Mouse (Mus musculus): ENCODE results near the gene Zfp14.

Zfp14 gene

GRCm38 (mm10) chr7:30050882-30051548, at the start of gene Zfp14:
Zfp14 (minus strand) TSS chr7:30051380.
- peak; percentile 67 for DNase-seq (ENCODE audit: low read depth, low spot score)

GRCm38 (mm10) chr7:30099297-30099696, 48.1 kb upstream of the Zfp14 start:
- peak; percentile 64 for DNase-seq (ENCODE audit: low read depth, low spot score)

DNA sequence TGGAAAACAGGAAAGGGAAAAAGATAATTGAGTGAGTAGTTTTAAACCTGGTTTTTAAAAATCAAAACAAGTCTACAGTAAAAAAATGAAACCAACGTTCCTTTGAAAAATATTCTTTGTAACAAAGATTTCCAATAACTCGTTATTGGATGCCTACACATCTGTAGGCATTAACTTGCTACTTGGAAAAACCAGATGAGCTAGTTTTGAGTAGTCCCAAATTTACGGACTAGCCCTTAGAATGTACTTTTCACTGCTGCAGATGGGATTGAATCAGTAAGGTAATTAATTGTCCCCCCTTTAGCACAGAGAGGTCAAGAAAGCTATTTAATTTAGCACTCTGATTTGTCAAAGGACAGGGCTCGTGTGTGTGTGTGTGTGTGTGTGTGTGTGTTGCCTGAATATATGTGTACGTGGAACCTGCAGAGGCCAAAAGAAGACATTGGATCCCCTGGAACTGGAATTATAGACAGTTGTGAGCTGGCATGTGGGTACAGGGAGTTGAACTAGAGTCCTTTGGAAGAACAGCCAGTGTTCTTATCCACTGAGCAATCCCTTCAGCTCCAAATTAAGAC, 44.5 kb upstream of the Zfp14 start:
- no peak for DNase-seq (ENCODE audit: low read depth, low spot score)

DNA sequence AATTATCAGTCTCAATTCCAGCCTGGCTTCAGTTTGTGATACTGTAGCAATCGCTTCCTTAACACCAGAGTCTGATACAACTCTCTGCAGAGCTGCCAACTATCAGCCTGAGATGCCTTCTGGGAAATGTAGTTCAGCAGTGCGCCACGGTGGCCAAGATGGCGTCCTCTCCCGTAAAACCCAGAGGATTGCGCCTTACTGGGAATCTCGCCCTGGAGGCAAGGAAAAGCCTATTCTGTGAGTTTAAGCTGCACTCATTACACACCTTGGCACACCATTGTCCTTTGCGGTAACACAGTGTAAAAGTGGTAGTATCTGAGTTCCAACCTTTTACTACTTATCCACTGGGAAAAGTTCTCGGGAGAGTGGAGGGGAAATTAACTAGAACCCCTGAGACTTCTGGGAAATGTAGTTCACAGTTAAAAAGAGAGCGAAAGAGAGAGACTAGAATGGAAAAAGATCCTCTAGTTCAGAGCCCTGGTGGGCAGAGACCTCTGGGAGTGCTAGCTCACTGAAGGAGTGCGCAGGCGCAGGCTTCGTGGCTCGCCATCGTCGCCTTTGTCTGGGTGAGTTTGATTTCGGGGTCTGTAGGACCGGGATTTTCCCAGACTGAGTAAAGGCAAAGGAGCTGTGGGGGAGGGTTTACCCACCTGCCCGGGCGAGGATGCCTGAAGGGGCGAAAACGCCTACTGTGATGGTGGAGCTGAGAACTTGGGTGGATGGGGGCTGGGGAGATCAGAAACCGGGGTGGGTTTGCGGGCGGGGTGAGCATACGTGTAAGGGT, 43.7 kb upstream of the Zfp14 start, which contains the start of gene Zfp260:
Gene Zfp260, plus strand, starts transcription at position 132 of the 784 bp plus-strand sequence.
- DNase-seq (ENCODE audit: low read depth, low spot score): peak; percentile 85

DNA sequence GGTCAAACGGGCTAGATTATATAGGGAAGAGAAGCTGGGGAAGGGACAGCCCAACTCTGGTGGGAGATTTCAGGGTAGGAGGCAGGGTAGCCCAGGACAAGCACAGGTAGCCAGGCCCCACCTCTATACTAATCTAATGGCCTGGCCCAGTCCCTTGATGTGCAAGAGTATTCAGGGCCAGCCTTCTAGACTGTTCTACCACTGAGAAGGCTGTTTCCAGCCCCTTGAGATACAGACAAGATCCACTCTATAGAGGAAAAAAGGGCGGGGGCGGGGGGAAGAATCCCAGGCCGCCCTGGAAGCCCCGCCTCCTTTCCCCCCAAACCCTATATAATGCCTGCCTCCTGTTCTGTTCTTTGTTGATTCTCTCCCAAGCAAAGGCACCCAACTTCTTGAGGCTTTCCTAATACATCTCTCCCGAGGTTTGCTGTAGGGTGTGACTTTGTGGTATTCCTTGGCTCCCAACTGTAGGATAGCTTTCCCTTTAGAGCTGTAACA, 42.8 kb upstream of the Zfp14 start:
- DNase-seq (ENCODE audit: low read depth, low spot score): no peak

- no peak for DNase-seq (ENCODE audit: low read depth, low spot score)
These were observed 41.5 kb upstream of the Zfp14 start for GRCm38 (mm10) chr7:30092666-30093065.

DNA sequence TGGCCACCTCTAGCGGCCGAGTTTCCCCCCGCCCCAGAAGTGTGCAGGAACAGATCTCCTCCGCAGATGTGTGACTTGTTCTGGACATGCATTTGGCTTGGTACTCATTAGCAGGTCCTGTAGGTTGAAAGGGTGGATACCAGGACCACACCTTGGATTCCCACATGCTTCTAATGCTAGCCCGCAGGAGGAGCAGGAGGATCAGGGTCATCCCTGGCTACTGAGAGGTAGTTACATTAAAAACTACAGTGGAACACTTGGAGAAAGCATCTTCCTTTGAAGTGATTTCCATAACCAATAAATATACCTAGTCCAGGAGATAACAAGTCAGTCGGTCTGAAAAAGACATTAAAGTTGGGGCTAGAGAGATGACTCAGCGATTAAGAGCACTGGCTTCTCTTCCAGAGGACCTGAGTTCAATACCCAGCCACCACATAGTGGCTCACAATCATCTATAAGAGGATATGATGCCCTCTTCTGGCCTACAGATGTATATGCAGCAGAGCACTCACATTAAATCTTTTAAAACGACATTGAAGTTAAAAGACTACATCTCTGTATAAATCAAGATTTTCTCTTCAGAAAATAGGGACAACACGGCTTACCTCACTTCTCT, 39.9 kb upstream of the Zfp14 start:
- no peak for DNase-seq (ENCODE audit: low read depth, low spot score)

GRCm38 (mm10) chr7:30090092-30090969, 39.2 kb upstream of the Zfp14 start, which contains the start of the genes Gm26920 and Zfp566:
Gm26920 (minus strand) TSS chr7:30090410.
Zfp566 (minus strand) TSS chr7:30090527.
- peak; percentile 96 for DNase-seq (ENCODE audit: low read depth, low spot score)

GRCm38 (mm10) chr7:30089405-30089804, 38.2 kb upstream of the Zfp14 start:
- DNase-seq (ENCODE audit: low read depth, low spot score): no peak

DNA sequence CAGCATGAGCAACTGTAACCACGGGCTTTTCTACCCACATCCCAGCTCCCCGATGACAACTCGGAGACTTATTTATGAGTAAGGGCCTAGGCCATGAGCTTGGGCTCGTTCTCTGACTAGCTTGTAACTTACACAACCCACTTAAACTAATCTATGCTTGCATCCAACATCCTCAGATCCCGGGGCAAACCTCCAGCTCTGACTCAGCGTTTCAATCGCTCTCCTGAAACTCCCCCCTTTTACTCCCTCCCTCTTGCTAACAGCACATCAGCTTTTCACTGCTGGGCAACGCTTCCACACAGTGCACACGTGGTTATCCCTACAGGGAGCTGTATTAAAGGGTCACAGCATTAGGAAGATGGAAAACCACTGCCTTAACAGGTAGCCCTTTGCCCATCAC, 35.3 kb upstream of the Zfp14 start:
- no peak for DNase-seq (ENCODE audit: low read depth, low spot score)

- peak; percentile 82 for DNase-seq (ENCODE audit: low read depth, low spot score)
These were observed 21.2 kb upstream of the Zfp14 start, which contains the start of gene Zfp82 for GRCm38 (mm10) chr7:30072146-30073028. Zfp82 (minus strand) TSS chr7:30072900.

- no peak for DNase-seq (ENCODE audit: low read depth, low spot score)
These were observed 13.4 kb upstream of the Zfp14 start for GRCm38 (mm10) chr7:30064622-30065021.

GRCm38 (mm10) chr7:30062478-30062877, 11.3 kb upstream of the Zfp14 start:
- peak; percentile 49 for DNase-seq (ENCODE audit: low read depth, low spot score)

DNA sequence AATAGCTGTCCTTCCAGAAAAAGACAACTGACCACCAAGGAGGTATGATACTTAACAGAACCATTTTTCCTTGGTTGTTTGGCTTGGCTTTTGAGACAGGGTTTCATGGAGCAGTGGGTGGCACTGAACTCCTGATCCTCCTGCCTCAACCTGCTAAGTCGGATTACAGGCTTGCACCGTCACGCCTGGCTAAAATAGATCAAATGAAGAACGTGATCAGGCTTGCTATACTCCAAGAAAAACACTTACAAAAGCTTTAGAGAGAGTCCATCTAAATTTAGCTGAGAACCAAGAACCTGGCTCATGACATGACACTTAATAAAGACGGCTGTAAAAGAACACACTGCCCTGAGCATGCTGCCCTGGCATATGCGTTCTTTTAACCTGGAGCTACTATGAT, 9.2 kb upstream of the Zfp14 start:
- no peak for DNase-seq (ENCODE audit: low read depth, low spot score)

DNA sequence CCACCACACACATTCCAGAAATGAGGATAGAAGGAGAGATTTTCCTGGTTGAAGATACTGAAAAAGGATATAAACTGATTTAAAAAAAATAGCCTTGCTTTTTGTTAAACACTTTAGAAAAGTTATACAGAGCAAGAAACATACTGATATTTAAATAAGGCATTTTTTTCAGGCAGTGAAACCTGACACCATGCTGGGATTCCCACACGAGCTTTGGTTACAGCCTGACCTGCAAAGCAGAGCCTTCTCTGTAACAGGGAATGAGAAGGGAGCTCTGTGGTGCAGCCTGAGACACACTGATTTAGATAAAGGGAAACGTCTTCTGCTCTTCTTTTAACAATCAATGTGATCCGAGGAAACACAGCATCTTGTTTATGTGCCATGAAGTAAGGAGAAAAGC, 2.4 kb upstream of the Zfp14 start:
- DNase-seq (ENCODE audit: low read depth, low spot score): no peak

DNA sequence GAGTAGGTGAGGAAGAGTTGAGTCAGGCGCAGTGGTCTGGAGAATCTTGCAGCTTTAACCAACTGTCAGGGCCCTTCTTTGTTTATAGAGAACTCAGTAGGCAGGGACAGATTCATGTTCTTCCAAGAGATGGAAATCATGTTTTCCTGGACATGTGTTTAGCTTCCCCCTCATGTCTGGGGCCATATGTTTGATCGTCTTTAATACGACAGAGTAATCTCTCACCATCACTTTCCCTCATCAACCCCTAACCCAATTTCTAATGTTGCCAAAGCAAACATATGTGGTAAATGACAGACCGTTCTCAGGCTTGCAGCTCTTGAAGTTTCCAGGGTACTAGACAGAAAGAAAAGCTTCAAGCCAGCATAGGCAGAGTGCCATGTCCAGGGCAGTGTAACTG, 3.1 kb downstream of the Zfp14 start:
- DNase-seq (ENCODE audit: low read depth, low spot score): no peak

DNA sequence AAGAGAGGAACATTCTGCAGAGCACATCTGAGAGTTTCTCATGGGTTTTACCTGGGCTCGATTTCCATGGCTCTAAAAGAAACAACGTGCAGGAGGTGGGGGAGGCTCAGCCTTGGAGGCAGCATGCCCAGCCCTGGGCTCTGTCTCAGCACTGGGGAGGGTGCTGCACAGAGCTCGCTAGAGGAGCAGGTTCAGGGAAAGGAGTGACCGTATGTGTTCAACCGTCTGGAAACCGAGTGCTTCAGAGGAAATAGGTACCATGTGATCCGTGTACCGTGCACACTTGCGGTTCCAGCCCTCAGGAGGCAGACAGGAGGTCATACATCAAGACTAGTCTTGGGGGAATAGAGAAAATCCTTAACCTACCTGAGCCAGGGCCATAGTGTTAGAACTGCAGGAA, 6.8 kb downstream of the Zfp14 start:
- DNase-seq (ENCODE audit: low read depth, low spot score): no peak

DNA sequence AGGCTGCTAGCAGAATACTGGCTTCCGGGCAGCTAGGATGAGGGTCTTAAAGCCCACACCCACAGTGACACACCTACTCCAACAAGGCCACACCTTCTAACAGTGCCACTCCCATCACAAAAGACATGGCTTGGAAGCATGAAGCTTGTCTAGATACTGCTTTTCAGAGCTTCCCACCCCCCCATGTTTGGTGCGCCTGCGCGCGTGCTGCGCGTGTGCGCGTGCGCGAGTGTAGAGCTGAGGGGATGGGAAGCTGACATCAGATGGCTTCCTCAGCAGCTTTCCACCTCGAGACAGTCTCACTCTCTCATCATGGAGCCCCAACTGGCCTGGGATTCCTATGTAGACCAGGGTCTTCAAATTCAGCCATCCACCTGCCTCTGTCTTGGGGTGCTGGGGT, 16.8 kb downstream of the Zfp14 start:
- peak; percentile 73 for DNase-seq (ENCODE audit: low read depth, low spot score)

- DNase-seq (ENCODE audit: low read depth, low spot score): peak; percentile 39
These were observed 19.8 kb downstream of the Zfp14 start for GRCm38 (mm10) chr7:30031379-30031778.

DNA sequence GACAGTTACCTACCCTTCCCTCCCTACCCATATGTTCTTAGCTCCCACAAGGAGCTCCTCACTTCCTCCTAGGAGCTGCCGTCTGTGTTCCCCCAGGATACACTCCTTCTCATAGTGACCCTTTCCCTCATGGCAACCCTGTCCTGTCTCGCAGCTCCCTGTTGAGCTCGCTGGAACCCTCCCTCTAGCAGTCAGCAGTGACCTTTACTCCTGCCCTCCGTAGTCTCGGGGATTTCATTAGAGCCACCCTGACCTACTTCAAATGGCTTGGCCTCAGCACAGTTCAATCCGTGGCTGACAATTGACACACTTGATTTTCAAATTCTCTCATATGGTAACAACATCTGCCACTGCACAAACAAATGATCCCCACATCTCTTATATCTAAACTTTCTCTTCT, 20.5 kb downstream of the Zfp14 start:
- no peak for DNase-seq (ENCODE audit: low read depth, low spot score)

Measured in WW6 (cell line).